In the genomic region with DNA sequence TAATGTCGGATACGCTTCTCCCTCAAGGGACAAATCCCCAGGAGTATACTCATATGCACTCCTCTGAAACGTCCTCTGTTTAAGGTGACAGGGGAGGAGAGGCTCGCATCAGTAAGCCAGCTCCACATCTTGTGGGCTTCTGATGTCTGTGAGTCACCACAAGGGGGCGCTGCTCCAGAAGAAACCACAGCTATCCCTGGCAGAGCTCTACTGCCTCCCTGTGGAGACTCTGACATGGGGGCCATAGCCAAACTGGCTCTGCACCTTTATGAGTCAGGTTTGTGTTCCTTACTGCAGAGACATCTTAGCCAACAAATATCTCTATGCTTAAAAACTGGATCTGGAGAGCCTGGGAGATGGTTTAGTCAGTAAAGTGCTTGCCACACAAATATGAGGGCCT, we compare ENCODE assay signal across 1 mouse cellular context.
TF ChIP-seq lines count a peak whose summit lies in the region.

No protein-coding gene starts in this region.

TF ChIP-seq in CH12.LX, 34 proteins besides CTCF, POLR2A, EP300 and RAD21 (continued from another document):
- no peak for TF ChIP-seq UBTF (IDR thresholded peaks at IDR 0.05; ENCODE audit: low read depth, low read length)
- no peak for TF ChIP-seq JUN (IDR thresholded peaks at IDR 0.05; ENCODE audit: insufficient read depth, low read depth, low read length)
